Mouse (Mus musculus) central nervous system, embryonic 11.5 days (tissue): ENCODE measurements around the gene Lefty2. TPM values are rescaled to one million over a fixed set of nuclear protein-coding genes. Genes with fewer than 3 reads are reported as not detected.

Experiments
- polyA plus RNA-seq: library from polyadenylated mRNA; depleted of rRNA; stranded (reverse); fragments of >200 nt; gene quantifications from 2 replicates; pipeline ENCODE4 v1.2.3, GENCODE M21; 2012; rRNA removed

The Lefty2 gene
- 0.09 TPM in 1 of 2 replicates, not detected in the other for polyA plus RNA-seq

DNA sequence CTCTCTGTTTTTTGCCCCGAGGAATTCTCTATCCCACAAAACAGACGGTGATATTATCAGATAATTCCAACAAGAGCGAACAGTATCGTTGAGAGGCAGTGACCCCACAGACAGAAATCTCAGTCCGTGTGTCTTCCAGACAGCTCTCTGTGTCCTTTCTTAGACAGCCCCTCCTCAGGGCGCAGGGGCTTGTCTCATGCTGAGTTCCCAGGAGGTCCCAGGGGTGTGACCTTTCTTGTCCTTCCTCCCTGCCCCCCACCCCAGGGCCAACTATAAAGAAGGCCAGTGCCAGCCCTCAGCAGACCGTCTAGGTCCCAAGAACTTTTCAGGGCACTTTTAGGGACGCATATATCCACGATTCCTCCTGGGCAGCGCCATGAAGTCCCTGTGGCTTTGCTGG is at the start of gene Lefty2:
Gene Lefty2 (plus strand): TSS at position 301 of the 400 bp plus-strand sequence.

DNA sequence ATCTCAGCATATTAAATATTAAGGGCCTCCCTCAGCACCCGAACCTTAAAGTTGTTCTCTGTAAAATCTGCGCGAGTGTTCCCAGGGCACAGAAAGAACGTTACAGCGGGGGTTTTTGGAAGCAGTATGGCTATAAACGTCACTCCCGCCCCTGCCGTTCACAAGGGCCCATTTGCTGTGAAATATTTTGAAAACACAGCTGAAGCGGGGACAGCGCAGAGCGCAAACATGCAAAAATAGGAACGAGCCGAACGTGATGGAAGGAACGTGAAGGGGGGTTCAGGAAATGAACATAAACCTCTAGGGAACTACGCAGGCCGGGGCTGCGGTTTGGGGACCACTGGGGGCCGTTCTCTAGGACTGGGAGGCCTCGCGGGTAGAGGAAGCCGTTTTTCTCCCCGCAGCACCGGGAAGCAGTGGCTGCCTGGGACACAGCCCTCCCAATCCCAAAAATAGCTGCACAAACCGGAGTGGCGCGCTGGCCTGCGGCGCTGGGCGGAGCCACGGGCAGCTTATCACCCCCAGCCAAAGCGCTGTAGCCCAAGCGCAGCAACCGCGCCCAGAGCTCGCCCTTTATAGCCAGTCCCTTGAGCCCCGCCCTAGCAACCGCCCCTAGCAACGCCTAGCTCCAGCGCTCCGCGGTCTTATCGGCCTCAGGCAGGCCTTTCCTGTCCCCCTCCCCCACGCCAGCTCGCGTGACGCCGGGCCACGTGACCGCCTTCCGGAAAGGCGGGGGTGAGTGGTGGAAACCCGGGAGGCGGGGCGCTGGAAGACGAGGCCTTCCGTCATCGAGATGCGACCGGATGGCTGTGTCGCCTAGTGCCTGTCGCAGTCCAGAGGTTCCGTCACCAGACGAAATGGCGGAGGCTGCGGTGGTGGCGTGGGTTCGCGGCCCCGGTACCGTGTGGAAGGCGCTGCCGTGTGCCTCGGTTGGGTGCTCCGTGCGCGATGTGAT is 42.3 kb upstream of the Lefty2 start, which contains the start of gene Sde2:
Gene Sde2 (plus strand): TSS at position 812 of the 955 bp plus-strand sequence.

DNA sequence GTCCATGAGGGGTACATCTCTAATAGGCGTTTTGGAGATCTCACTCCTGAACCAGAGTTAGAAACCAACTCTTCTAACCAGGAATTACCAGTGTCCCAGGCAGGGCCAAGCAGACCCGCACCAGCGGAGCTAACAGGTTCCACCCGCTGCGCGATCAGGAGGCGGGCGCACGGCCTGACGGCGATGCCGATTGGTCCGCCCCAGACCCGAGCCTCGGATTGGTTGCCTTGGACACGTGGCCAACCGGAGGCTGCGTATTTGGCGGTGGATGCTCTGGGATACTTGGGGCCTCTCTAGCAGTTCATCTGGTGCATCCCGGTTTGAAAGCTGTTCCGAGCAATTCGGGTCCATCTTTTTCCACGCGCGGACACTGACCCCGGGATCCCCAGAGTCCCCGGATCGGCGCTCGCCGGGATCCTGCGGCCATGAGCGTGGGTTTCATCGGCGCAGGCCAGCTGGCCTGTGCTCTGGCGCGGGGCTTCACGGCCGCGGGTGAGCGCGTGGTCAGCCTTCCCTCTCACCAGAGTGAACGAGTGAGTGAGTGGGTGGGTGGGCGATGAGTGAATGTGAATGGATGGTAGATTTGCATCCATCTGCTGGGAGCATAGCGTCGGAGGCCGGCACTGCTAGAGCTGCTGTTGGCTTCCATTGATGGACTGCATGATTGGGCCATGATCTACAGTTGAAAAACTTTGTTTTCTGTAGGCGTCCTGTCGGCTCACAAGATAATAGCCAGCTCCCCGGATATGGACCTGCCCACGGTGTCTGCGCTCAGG is 11.3 kb downstream of the Lefty2 start, which contains the start of gene Pycr2:
Gene Pycr2 (plus strand): TSS at position 255 of the 776 bp plus-strand sequence.

DNA sequence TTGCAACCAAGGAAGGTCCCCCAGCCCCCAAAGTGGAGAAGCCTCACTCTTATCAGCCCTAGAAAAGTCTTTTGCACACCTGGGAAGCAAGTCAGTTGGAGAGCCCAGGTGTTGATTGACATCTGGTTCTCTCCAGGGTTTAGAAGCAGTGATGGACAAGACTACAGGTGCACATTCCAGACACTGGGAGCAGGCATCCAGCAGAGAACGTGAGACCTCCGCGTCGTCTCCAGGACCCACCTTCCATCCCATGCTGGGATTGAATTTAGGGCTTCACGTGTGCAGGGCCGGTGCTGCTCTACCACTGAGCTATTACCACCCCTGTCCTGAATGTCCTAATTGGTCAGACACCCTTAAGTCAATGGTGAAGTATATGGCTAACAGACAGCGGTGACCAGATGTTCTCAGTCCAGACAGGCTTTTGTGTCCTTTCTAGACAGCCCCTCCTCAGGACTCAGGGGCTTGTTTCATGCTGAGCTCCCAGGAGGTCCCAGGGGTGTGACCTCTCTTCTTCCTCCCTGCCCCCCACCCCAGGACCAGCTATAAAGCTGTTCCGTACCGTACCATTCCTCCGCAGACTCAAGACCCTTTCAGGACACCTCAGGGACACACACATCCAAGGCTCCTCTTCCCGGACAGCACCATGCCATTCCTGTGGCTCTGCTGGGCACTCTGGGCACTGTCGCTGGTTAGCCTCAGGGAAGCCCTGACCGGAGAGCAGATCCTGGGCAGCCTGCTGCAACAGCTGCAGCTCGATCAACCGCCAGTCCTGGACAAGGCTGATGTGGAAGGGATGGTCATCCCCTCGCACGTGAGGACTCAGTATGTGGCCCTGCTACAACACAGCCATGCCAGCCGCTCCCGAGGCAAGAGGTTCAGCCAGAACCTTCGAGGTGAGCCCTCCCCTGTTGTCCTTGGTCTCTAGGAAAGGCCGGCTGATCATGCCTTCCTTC is 41.8 kb downstream of the Lefty2 start, which contains the start of gene Lefty1:
Gene Lefty1 (plus strand): TSS at position 556 of the 953 bp plus-strand sequence.

DNA sequence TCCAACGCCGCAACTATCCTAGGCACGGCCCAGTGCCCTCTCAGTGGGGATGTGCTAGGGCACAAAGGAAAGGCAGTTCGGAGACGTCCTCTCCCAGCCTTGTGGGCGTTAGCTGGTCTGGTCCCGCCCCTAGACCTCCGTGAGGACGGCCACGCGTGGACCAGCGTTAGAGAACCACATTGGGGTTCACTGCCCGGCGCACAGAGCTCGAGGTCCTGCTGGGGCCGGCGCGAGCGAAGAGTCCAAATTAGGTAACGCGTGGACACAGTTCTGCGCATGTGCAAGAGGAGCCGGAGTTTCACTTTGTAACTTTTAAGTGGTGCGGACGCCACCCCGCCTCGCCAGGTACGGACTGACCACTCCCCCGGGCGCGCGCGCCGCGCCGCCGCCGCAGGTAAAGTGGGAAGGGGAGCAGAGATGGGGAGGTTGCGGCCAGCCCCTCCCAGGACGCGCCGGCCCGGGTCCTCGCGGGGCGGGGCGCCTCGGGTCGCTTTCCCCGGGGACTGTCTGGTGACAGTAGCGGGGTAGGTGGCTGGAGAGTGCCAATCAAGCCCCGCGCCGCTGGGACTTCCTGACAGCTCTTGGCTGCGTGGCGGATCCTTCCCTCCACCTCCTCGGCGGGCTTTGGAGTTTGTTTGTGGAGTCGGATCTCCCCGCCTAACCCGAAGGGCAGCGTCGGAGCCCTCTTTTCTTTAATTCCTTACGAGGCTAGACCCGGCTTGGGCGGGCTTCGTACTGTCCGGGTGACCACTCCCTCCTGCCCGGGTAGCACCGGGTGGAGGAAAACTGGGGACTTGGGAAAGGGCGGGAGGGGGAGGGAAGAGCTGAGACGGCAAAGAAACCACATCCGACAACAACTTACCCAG is 49.5 kb downstream of the Lefty2 start, which contains the start of gene Tmem63a:
Gene Tmem63a (plus strand): TSS at position 179 of the 866 bp plus-strand sequence.

Other genes starting within 250 kb of the Lefty2 start
- 0.05 and 0.10 TPM in 2 replicates for gene Mixl1, start 196.1 kb upstream of the Lefty2 start, polyA plus RNA-seq
- 31.8 and 43.4 TPM in 2 replicates for gene Acbd3, start 167.1 kb upstream of the Lefty2 start, polyA plus RNA-seq
- gene H3f3a, start 79.2 kb upstream of the Lefty2 start, polyA plus RNA-seq = 1,782 and 2,303 TPM in 2 replicates
- gene Sde2, start 42.0 kb upstream of the Lefty2 start, polyA plus RNA-seq = 26.9 and 36.6 TPM in 2 replicates
- 56.5 and 60.9 TPM in 2 replicates for gene Pycr2, start 11.2 kb downstream of the Lefty2 start, polyA plus RNA-seq
- gene Lefty1, start 41.9 kb downstream of the Lefty2 start, polyA plus RNA-seq = 1.7 and 2.7 TPM in 2 replicates
- gene Tmem63a, start 49.2 kb downstream of the Lefty2 start, polyA plus RNA-seq = 4.0 and 10.2 TPM in 2 replicates
- gene Ephx1, start 127.8 kb downstream of the Lefty2 start, polyA plus RNA-seq = 0.95 and 1.4 TPM in 2 replicates
- gene 9130409I23Rik, start 158.1 kb downstream of the Lefty2 start, polyA plus RNA-seq = not detected in 2 replicates